Mouse (Mus musculus) kidney, postnatal 0 days (tissue): ENCODE measurements around the gene Dusp27. TPM values are rescaled to one million over a fixed set of nuclear protein-coding genes. Genes with fewer than 3 reads are reported as not detected.

ENCODE experiments used
- ATAC-seq: fragments of 200-750 bp; cut with Nextera tagmentation; replicated peaks from 2 replicates; pipeline ENCODE4 v1.8.0; 2017; ENCODE audit warnings: low read depth, moderate number of reproducible peaks, moderate TSS enrichment, moderate library complexity; ENCODE audit not compliant: low FRiP score
- DNase-seq: peaks from one replicate; pipeline ENCODE4 v3.0.0-alpha.2; 2016; ENCODE audit warnings: low spot score
- H3K27ac ChIP-seq: fragments of 300-500 bp; sonication (generic); 2 replicates; pipeline ENCODE4 v1.5.1; 2014; ENCODE audit warnings: mild to moderate bottlenecking
- H3K27me3 ChIP-seq: fragments of 300-500 bp; sonication (generic); 2 replicates; pipeline ENCODE4 v1.6.1; 2014; ENCODE audit warnings: low read length, mixed read lengths; ENCODE audit not compliant: insufficient read depth
- H3K36me3 ChIP-seq: fragments of 300-500 bp; sonication (generic); 2 replicates; pipeline ENCODE4 v1.6.1; 2014; ENCODE audit warnings: low read length, mixed read lengths; ENCODE audit not compliant: insufficient read depth
- H3K4me1 ChIP-seq: fragments of 300-500 bp; sonication (generic); replicated peaks from 2 replicates; pipeline ENCODE4 v1.6.1; 2014; ENCODE audit warnings: antibody characterized with exemption, low read length, mixed read lengths; ENCODE audit not compliant: insufficient read depth
- H3K4me2 ChIP-seq: fragments of 300-500 bp; sonication (generic); 2 replicates; pipeline ENCODE4 v1.6.1; 2014; ENCODE audit warnings: mild to moderate bottlenecking, low read length, moderate library complexity, mixed read lengths
- H3K4me3 ChIP-seq: fragments of 300-500 bp; sonication (generic); replicated peaks from 2 replicates; pipeline ENCODE4 v1.5.1; 2014; ENCODE audit warnings: low read depth, low read length
- H3K9ac ChIP-seq: fragments of 300-500 bp; sonication (generic); 2 replicates; pipeline ENCODE4 v1.6.1; 2014; ENCODE audit warnings: low read depth, low read length
- H3K9me3 ChIP-seq: fragments of 300-500 bp; sonication (generic); replicated peaks from 2 replicates; pipeline ENCODE4 v1.6.1; 2016; ENCODE audit warnings: low read length, inconsistent platforms, mixed read lengths
- CTCF ChIP-seq: IDR thresholded peaks from 2 replicates; pipeline ENCODE4 v1.5.1; 2016; ENCODE audit warnings: antibody characterized with exemption, low read depth, mild to moderate bottlenecking, moderate library complexity
- WGBS: fragments of 180-500 bp; shearing (Covaris S2); extraction: QIAGEN DNeasy Blood & Tissue Kit; methylation state at CpG from one replicate; pipeline ENCODE4 v1.1.7; 2014; 5-methylcytosine and 5-hydroxymethylcytosine counted together
- polyA plus RNA-seq: library from polyadenylated mRNA; unstranded; fragments of >200 nt; fragmentation: Nextera tagmentation; extraction: Ambion mirVana; gene quantifications from 2 replicates; pipeline ENCODE4 v1.2.1, GENCODE M21; 2015

Dusp27 gene
- polyA plus RNA-seq, 1 experiment from 2014 or later: 0.12 TPM

DNA sequence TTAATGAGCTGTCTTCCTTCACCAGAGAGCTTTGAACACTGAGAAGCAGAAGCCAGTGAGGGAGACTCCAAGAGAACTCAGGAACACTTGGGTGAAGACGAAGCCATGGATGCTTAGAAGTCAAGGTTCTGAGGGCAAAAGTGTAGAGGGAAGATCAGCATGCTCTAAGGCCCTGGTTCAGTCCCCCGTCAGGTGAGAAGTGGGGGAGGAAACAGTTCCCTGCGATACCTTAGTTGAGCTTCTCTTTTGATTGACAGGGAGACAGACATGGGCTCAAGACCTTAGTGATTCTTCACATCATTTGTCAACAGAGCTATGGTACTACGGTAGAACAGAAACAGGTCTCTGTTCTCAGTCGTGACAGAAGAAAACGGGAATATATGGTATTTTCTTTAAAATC is 1.4 kb downstream of the Dusp27 start:
- ATAC-seq (no peak), DNase-seq (no peak)
- H3K9me3 ChIP-seq: no peaks in the 10 kb centered on the region
- no peaks in the 10 kb centered on the region for H3K36me3 ChIP-seq
- H3K4me3 ChIP-seq: no peak overlapping the region
- no peak for TF ChIP-seq CTCF
- 89% methylated on average over 6 of the region's 6 CpGs for WGBS
- H3K4me2 ChIP-seq: no peak overlapping the region
- H3K9ac ChIP-seq: no peak overlapping the region
- no peak overlapping the region for H3K27ac ChIP-seq
- H3K4me1 ChIP-seq: no peaks in the 10 kb centered on the region; the same call in 1 of the 2 replicates
- no peaks in the 10 kb centered on the region for H3K27me3 ChIP-seq

DNA sequence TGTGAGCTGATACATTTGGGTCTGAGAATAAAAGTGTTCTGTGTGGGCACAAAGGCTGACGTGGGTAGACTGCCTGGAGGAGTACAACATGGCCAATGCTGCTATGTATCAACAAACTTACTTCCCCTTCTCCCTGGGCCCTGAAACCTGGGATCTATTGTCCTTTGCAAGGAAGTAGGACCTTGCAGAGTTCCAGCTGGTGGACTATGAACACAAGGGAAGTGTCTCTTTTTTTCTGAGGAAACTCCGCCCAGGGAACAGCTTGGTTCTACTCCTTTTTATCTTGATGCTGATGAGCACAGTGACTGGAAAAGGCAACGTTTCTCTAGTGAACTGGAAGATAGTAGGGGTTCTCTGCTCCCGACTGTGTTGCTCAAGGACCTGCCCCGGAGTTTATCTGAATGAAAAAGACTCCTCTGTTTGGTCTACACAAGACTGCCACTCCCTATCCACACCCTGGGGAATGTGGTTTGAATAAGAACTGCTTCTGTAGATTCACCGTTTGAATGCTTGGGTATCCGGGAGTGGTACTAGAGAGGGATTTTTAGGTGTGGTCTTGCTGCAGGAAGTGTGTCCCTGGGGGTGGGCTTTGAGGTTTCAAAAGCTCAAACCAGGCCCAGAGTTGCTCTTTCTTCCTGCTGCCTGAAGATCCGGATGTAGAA is 2.7 kb downstream of the Dusp27 start:
- WGBS: 72% methylated on average over 8 of the region's 8 CpGs
- H3K4me1 ChIP-seq: no peaks in the 10 kb centered on the region; the same call in 1 of the 2 replicates
- TF ChIP-seq CTCF: no peak
- H3K27ac ChIP-seq: no peak overlapping the region
- no peaks in the 10 kb centered on the region for H3K9me3 ChIP-seq
- no peak overlapping the region for H3K9ac ChIP-seq
- H3K4me3 ChIP-seq: no peak overlapping the region
- no peaks in the 10 kb centered on the region for H3K36me3 ChIP-seq
- no peak for ATAC-seq
- DNase-seq: peak; percentile 3
- H3K4me2 ChIP-seq: no peak overlapping the region
- H3K27me3 ChIP-seq: no peaks in the 10 kb centered on the region

DNA sequence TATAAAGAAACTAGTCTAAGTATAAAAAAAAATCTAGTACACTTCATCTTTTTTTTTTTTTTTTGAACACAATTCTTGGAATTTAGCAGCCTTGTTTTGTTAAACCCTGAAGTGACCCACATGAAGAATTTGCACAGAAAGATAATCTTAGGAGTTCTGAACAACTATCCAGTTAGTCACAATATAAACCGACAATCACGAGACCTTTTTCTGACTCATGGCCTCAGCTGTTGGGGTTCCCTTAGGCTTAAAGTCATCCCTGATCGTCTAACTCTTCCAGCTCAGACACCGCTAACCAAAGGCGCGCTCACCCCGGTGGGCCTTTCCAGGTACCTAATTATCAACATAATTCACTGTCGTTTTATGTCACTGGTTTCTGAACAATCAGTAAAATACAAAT is 4.0 kb downstream of the Dusp27 start:
- DNase-seq (no peak), ATAC-seq (no peak)
- Histone ChIP-seq H3K4me1 (no peaks in the 10 kb centered on the region; the same call in 1 of the 2 replicates), H3K36me3 (no peaks in the 10 kb centered on the region), H3K9ac (no peak overlapping the region), H3K9me3 (no peaks in the 10 kb centered on the region), H3K4me2 (no peak overlapping the region), H3K27ac (no peak overlapping the region), H3K4me3 (no peak overlapping the region), H3K27me3 (no peaks in the 10 kb centered on the region)
- WGBS: 88% methylated on average over 8 of the region's 8 CpGs
- TF ChIP-seq CTCF: no peak

DNA sequence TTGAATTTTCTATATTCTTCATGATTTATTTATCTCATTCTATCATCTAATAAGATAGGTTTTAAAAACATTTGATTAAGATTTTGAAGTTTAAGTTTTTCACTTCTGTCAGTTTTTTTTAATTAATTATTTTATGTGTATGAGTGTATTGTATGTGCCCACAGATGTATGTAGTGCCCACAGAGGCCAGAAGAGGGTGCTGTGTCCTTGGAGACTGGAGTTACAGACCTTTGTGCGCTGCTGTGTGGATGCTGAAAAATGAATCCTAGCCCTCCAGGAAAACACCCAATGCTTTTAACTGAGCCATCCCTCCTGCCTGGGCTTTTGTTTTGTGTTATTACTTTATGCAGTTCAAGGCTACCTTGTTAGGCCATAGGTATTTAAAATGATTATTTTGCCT is 4.7 kb downstream of the Dusp27 start:
- Histone ChIP-seq H3K27ac (no peak overlapping the region), H3K36me3 (no peaks in the 10 kb centered on the region), H3K4me2 (no peak overlapping the region), H3K4me1 (no peaks in the 10 kb centered on the region; the same call in 1 of the 2 replicates), H3K9me3 (no peaks in the 10 kb centered on the region), H3K27me3 (no peaks in the 10 kb centered on the region), H3K4me3 (no peak overlapping the region), H3K9ac (no peak overlapping the region)
- WGBS: 91% methylated on average over 1 of the region's 1 CpGs
- ATAC-seq: no peak
- 0 out of 2 replicates have a peak, but pooled peaks have one; percentile 3 for TF ChIP-seq CTCF
- no peak for DNase-seq

- no peaks in the 10 kb centered on the region for H3K36me3 ChIP-seq
- ATAC-seq: no peak
- no peak overlapping the region for H3K27ac ChIP-seq
- no peaks in the 10 kb centered on the region for H3K27me3 ChIP-seq
- WGBS: 66% methylated on average over 7 of the region's 7 CpGs
- DNase-seq: no peak
- H3K9ac ChIP-seq: no peak overlapping the region
- H3K4me3 ChIP-seq: no peak overlapping the region
- H3K4me1 ChIP-seq: no peaks in the 10 kb centered on the region
- no peak for TF ChIP-seq CTCF
- no peaks in the 10 kb centered on the region for H3K9me3 ChIP-seq
- no peak overlapping the region for H3K4me2 ChIP-seq
Observed at GRCm38 (mm10) chr1:166122114-166122513, 5.6 kb downstream of the Dusp27 start.

- ATAC-seq: no peak
- 59% methylated on average over 13 of the region's 13 CpGs for WGBS
Observed at GRCm38 (mm10) chr1:166117866-166118639, 9.7 kb downstream of the Dusp27 start.

More at GRCm38 (mm10) chr1:166117866-166118639, 9.7 kb downstream of the Dusp27 start:
- no peak for TF ChIP-seq CTCF
- Histone ChIP-seq H3K9me3 (no peaks in the 10 kb centered on the region), H3K4me1 (no peaks in the 10 kb centered on the region), H3K36me3 (no peaks in the 10 kb centered on the region), H3K9ac (no peak overlapping the region), H3K27ac (no peak overlapping the region), H3K4me3 (no peak overlapping the region), H3K27me3 (no peaks in the 10 kb centered on the region), H3K4me2 (no peak overlapping the region)
- DNase-seq: no peak
